Mouse (Mus musculus): Measurements from ENCODE around the gene C1galt1c1.

DNA sequence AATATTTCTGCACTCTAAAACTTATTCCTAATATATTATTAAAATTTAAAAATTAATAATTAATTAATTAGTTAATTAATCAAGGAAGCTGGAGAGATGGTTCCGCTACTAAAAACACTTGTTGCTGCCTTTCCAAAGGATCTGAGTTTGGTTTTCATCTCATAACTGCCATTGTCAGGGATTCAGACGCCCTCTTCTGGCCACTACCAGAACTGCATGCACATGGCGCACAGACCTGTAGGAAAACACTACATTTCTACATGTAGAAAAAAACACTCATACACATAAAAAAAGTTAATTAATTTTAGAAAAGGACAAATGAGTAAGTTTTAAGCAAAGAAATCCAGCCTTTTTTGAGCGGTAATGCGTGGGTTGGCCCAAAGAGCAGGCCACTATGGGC lies 19.8 kb upstream of the C1galt1c1 start:
- TF ChIP-seq CTCF (IDR thresholded peaks at IDR 0.05; ENCODE audit: low read depth, low read length) (no peak), POLR2A (IDR thresholded peaks at IDR 0.05; ENCODE audit: borderline replicate concordance, low read depth, low read length) (no peak)
